Mouse (Mus musculus) ovary, postnatal 36 days (tissue): ENCODE data around the gene A030005K14Rik.

Experiments used
- DNase-seq: peaks from one replicate; pipeline ENCODE4 v3.0.0; 2022; ENCODE audit warnings: low spot score, mixed read lengths

The A030005K14Rik gene

DNA sequence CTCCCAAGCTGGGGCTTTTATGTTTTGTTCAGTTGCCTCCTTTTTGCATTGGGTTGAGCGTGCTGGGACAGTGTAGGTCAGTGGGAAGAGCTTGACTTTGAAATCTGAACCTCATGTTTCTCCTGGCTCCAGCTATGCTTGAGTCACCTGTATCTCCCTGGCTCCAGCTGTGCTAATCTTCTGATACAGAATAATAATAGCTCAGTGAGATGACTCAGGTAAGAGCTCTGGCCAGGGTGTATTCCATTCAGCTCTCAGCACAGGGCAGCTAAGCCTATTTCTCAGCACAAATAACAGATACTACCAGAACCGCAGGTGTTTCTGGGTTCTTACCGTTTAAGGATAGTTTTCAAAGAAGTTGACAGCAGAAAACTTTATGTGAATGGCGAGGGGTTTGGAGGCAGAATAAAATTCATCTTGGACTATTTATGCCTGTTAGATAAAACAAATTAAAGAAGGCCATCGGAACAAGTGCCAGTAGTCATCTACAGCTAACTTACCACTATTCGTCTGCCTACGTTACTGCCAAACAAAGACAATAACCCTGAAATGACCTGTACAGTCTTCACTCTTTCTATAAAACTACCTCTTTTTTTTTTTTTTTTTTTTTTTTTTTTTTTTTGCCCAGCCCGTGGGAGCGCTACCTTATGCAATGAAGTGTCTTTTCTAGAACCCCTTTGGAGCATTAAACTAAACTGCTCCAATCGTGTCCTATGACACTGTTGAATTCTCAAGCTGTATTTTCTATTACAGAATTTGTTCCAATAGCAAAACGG lies 22.1 kb downstream of the A030005K14Rik start:
- no peak for DNase-seq

DNA sequence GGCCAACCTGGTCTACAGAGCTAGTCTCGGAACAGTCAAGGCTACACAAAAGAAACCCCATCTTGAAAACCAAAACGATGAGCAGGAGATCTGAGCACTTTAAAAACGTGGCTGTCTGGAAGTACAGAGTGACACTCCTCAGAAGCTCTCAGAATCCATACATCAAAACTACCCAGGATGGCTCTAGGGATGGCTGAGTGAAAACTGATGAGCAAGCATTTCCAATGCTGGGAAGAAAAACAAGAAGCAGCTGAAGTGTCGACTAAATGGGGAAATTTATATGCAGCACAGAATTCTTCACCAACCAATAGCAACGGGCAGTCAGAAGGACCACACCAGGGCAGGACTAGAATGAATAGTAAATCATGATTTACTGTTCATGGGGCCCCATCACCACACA lies 24.7 kb downstream of the A030005K14Rik start:
- DNase-seq = no peak

DNA sequence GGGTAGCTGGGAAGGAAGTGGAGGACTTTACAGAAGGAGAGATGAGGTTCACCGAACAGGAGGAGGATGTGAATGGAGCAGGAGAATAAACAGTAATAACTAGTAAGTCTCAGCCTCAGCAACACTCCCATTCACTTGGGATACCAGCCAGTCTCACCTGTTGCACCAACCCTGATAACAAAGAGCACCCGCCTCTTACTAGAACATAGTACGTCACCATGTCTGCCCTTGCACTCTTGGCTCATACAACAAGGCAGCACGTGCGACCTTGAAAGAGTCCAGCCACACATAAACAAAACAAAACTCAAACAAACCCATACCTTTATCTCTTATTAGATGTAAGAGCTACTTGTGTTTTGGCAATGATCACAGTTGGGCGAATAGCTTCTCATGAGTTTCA lies 26.7 kb downstream of the A030005K14Rik start:
- DNase-seq = no peak

- no peak for DNase-seq
Measured at GRCm38 (mm10) chr1:83031950-83032349, 27.2 kb downstream of the A030005K14Rik start.

DNA sequence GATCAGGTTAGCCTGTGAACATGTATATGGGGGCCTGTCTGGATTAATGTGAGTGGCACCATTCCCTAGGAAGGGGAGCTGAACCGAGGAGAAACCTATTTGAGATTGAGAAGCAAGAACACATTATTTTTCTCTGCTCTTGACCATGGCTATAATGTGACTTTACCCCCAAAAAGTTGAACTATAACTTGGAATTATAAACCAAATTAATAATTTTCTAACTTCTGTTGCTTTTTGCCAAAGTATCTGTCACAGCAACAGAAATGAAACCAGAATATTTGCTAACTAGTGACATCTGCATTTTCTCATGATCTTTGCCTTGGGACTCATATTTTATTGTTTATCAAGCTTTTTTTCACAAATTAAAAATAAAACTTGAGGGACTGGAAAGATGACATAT lies 42.6 kb downstream of the A030005K14Rik start:
- DNase-seq = no peak

GRCm38 (mm10) chr1:83015329-83015879 lies 43.8 kb downstream of the A030005K14Rik start:
- no peak for DNase-seq

DNA sequence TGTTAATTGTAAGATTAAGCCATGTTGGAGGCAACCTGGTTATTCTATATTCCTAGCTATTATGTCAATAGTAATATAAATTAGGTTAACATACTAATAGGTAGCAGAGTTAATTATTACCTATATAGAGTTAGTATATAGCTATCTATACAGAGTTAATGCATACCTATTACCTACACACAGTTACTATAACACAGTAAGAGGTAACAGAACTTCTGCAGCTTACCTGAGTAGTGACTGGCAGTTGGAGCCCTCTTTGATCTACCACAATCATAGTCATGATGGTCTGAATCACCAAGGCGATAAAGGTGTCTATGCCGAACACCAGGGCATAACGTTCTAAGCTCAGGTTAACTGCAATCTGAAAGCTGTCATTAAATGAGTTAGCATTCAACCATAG lies 44.7 kb downstream of the A030005K14Rik start:
- no peak for DNase-seq
